Mouse (Mus musculus): ENCODE results near the gene Stk33.

The Stk33 gene

DNA sequence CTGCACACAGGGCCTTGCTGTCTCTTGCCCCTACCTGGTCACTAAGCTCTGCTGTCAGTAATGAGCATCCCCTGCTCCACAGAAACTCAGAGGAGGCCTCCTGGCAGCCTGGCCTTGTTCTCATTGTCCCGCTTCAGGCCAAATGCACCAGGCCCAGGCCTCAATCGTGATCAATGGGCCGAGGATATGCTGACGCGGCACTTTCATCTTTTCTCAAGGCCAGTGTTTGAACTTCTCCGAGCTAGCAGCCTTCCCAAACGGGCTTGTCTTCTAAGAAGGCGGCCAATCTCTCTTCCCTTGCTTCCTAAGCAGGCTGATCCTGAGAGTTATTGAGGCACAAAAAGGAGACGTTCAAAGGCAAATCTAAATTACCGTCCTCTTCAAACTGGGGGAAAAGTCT is 200.2 kb downstream of the Stk33 start:
- DNase-seq = no peak

DNA sequence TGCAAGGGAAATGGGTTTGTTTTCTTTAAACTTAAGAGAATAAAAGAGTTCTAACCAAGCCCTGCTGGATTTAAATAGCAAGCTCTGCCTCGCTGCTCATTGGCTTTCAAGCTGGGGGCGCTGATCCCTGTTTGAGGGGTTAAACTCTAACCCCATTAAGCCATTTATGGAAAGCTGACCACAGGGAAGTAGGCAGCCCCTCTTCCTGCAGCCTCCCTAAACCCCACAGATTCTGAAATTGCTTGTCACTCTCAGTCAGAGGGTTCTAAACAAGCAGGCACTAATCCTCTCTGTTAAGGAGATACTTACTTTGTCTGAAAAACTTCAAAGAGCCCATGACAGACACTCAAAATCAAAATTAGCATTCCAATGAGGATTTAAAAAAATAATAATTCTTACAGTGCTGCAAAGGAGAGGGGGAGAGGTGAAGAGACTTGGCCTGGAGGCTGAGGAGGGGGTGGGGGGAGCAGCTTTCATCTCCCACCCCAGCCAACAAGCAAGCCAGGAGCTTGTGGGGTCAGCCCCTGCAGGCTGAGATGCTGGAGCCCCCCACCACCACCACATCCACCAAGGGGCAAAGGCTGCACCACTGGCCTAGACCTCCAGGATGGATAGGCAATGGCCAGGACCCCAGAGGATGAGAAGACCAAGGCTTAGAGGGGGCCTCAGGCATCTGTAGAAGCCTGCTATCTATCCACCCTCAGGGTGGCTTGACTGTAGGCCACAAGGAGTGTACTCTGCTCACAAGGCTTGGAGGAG is 203.8 kb downstream of the Stk33 start:
- no peak for DNase-seq

DNA sequence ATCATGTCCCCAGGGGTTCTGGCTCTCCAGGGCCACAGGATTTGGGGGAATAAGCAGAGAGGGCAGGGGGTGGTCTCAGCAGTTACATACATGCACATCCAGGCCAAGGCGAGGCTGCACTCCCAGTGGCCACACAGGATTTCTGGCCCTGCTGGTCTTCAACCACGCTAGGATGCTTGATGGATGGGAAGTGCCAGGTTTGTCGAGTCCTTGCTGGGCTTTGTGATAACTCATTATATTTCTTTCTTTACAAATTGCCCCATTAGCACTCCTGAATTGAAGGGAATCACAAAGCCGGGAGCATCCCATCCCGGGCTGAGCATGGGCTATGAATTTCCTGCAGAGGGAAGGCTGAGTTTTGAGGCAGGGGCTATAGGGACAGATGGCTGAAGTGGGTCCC is 204.4 kb downstream of the Stk33 start:
- DNase-seq = no peak

DNA sequence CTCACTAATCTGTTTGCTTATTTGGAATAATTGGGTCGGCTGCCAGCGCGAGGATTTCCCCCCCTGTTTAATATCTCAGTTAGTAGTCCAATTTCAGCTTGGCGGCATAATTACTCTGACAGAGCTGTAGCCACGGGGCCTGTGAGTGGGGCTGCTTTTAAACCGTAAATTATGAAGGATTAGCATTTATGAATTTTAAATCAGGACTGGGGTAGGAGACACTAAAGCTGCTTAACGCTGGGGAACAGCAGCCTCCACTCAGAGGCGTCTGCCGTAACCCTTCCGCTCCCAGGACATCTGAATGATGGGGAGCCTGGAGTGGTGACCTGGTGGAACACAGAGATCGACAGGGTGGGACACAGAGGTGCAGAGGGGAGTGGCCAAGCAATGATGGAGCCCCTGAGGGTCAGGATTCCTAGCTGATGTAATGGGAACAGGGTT is 207.0 kb downstream of the Stk33 start:
- DNase-seq = no peak

DNA sequence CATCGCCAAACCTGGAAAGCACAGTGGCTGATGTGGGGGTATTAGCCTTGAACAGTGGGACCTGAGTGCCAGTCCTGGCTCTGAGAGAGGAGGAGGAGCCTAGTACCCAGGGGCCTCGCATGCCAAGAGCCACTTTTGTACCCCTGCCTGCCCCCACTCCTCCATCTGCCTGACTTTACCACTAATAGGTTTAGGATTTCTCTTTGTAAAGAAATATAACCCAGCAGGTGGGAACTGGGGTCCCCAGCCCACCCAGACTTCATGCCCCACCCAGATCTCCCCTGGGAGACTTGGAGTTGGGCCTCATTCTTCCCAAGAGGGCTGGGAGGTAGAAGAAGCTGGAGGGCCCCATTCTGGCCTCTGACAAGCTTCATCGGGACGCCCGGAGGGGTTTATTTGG is 207.6 kb downstream of the Stk33 start:
- DNase-seq = no peak

DNA sequence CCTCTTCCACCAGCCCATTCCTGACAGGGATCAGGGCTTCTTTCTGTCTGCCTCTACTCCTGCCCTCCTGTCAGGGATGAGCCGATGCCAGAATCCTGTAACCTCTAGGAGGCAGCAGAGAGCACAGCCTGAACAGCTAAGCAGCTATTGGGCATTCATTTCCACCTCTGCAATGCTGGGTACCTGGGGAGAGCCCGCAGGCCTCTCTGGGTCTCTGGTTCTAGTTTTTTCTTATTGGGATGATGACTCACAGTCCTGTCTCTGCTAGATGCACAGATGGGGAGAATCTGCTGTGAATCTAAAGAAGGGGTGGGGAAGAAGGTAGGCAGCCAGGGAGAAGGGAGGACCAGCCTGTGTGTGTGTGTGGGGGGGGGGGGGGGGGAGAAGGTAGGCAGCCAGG is 208.1 kb downstream of the Stk33 start:
- peak; percentile 77 for DNase-seq

Measured in lung, postnatal 36 days (tissue).